Mouse (Mus musculus): ENCODE measurements around the gene Dedd. TPM values are rescaled to one million over a fixed set of nuclear protein-coding genes. Genes with fewer than 3 reads are reported as not detected.
"Not testable (repeated sequence)": the region's sequence is repeated elsewhere in the genome, so short reads cannot be mapped to it uniquely, and the experiment has no call there.

Gene Dedd
- polyA plus RNA-seq, 2 experiments from 2014 or later, result 33.7 to 35.2 TPM

GRCm38 (mm10) chr1:171319748-171320147 lies 9.2 kb upstream of the Dedd start:
- no peak for ATAC-seq

DNA sequence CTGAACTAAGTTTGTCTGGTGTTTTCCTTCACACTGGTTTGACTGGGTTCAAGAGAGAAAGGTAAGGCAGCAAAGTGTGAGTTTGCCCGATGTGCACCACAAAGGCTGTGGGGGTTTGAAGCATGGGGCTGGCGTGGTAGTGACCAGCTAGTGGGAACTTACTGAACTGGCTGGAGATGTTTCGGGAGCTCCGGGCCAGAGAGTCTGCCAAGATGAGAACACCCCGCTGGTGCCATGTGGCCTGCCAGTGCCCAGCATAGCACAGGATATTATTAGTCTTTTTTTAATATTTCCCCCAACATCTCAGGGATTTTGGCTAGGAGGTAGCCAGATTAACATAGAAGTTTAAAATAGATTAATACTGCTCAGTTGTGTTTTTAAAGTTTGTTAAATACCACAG lies 8.8 kb upstream of the Dedd start:
- no peak for ATAC-seq

DNA sequence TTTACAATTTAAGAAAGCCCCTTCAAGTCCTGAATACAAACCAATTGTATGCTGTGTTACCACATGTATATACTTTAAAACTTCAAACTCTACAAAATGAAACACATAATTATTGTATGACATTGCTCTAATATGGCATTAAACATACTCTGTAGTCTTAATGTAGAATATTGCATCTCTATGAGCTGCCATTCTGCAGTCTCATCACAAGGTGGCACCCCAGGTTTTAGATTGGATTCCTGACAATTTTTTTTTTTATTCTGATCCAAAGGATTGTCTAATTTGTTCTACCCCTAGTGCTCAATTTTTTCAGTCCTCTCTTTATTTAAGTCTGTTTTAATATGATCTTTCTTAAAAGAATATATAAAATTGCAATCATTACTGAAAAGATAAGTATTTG lies 7.5 kb upstream of the Dedd start:
- ATAC-seq, result peak; percentile 72

DNA sequence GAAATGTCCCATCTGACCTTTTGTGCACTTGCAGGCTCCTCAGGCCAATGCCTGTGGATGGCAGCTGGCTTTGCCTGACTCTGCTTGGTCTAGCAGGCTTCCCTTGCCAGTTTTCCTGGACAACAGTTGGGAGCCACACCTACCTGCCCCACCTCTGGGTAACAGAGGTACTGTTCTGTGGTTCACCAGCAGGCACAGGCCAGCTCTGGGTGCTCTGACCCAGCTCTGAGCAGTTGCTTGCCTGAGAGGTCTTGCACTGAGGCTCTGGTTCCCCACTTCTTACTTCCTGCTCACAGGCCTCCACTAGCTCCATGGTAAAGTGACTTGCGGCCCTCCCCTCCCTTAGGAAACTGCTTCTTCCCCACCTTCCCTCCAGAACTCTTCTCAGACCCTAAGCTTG lies 6.9 kb upstream of the Dedd start:
- no peak for ATAC-seq

- no peak for ATAC-seq
Measured at GRCm38 (mm10) chr1:171325571-171325970, 3.4 kb upstream of the Dedd start.

GRCm38 (mm10) chr1:171326588-171326987 lies 2.4 kb upstream of the Dedd start:
- ATAC-seq, result not testable (repeated sequence)

DNA sequence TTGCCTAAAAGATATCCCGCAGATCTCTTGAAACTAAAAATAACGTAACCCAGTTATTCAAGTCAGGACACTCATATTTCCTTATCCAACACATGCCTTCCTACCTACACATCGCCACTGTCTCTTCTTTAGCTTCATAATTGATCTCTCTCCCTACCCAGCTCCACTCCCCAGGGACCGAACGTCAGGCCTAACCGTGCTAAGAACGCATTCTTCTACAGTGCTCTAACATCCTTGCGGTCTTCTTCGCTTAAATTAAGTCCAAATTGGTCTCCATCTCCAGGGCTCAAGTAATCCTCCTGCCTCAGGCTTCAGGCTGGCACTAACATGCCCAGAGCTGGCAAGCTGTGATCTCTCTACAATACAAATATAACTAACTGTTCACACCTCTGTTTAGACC lies 701 bp upstream of the Dedd start:
- no peak for ATAC-seq

DNA sequence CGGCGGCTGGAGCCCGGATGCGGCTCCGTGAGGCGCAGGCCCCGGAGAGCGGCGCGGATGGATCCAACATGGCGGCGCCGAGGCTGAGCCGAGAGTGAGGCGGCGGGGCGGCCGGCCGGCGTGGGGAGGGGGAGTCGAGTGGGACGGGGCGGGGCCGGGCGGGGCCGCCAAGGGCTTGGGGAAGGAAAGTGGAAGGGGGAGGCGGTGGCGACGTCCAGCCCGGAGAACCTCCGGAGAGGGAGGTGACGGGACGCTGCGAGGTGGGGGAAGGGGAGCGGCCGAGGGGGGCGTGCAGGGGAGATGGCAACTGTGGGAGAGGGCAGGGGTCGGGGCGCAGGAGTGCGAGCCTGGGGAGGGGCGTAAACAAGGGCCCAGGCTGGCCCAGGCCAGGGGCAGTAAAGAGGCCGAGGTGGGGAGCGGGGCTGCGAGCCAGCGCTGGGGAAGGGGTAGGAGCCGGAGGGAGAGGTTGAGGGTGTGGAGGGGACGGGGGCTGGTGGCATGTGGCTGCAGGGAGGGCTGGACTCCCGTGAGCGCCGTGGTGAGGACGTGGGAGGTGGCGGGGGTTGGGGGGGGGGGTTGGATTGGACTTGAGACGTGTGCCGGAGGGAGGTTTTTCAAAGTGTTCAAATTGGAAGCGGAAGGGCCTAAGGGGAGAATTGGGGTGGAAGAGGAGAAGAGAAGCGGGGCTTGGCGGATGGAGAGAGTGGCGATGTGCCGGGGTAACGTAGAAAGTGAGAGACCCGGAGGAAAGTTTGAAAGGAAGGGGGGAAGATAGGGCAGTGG lies 679 bp downstream of the Dedd start:
- ATAC-seq, result no peak

DNA sequence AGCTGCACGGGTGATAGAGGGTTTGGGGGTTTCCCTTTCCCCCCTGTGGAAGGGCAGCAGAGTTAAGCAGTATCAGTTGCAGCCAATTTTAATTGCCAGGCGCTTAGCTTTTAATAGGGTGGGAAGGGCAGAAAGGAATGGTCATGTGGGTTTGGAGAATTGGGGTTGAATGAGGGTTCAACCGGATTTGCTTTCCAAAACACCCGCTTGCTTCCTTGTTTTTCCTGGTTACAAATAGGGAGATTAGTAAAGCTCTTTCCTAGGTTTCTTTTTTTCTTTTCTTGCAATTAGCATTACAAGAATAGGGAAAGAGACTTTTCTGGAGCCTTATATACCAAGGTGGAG lies 1.2 kb downstream of the Dedd start:
- ATAC-seq, result no peak

GRCm38 (mm10) chr1:171342262-171343207 lies 13.6 kb downstream of the Dedd start:
- no peak for ATAC-seq

DNA sequence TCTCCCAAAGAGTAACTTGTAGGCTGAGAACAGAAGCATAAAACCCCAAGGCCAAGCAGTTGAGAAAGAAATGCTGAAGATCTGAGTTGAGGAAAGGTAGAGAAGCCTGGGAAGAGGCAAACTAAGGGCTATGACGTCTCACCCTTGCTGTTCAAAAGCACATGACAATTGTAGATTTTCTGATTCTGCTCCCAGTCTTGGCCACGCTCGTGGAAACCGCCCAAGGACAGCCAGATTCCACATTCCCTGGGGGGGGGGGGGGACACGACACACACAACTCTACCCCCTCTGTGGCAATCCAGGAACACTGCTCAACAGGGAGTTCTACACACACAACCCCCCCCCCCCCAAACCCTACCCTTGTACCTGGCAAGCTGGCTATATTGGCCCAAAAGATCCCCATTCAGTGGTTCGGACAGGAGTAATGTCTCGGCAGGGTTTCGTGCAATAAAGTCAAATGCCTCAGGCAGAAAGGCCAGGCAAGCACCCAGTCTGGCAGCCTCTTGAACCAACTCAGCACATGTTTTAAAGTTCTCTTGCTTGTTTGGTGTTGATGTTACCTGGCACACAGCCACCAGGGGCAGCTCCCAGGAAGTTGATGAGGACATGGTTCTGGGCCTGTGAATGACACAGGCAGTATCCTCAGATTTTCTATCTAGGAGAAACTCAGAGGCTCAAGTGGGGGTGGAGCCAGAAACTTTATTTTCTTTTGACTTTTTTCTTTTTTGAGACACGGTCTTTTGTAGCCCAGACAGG lies 15.2 kb downstream of the Dedd start:
- no peak for ATAC-seq

- no peak for ATAC-seq
Measured at GRCm38 (mm10) chr1:171344715-171345114, 15.8 kb downstream of the Dedd start.

GRCm38 (mm10) chr1:171345225-171346094 lies 16.5 kb downstream of the Dedd start, which contains the start of the genes Nit1 and Pfdn2:
Gene Nit1, minus strand, starts transcription at chr1:171345646.
Gene Pfdn2, plus strand, starts transcription at chr1:171345670.
- ATAC-seq, result peak; percentile 92

DNA sequence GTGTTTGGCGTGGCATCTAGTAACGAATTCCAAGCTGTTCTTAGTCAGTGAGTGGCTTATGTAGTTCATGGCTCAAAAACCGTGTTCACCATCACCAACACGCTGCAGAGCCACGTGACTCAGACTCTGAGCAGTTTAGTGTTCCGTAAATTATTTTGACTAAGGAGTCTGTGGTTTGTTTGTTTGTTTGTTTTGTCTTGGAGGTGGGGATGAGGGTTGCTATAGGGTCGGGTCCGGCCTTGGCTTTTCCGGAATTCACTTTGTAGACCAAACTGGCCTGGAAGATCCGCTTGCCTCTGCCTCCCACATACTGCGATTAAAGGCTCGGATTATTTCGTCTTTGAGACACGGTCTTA lies 17.1 kb downstream of the Dedd start:
- peak; percentile 24 for ATAC-seq

GRCm38 (mm10) chr1:171348665-171349064 lies 19.7 kb downstream of the Dedd start:
- ATAC-seq, result no peak

DNA sequence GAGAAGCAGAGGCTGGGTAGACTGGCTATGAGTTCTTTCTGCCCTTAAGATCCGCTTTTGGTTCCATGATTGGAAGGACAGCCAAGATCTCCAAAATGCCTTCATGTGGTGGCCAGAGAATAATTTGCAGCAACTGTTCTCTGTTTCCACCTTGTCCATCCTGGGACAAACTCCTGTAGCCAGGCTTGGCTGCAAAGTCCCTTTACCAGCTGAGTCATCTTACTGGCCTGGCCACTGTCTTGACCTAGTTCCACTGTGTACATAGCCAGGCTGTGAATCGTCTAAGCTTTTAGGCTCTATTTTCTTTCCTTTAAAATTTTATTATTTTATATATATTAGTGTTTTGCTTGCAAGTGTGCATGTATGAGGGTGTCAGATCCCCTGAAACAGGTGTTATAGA lies 20.3 kb downstream of the Dedd start:
- ATAC-seq, result no peak

DNA sequence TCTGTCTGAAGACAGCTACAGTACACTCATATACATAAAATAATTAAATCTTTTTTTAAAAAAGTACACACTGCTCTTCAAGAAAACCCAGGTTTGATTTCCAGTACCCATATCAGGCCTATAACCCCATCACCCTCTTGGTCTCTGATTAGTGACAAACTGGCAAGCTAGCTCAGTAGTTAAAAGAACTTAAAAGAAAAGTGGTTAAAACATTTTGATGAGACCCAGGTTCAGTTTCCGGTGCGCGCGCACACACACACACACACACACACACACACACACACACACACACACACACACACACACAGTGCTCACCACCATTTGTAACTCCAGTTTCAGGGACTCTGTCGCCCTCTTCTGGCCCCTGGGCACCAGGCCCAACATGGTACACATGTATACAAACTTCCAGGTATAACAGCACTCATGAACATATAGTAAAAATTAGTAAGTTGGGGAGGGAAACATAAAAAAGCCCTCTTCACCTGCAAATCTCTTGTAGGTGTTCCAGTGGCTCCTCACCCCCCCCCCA lies 26.9 kb downstream of the Dedd start:
- ATAC-seq, result peak; percentile 40

- no peak for ATAC-seq
Measured at GRCm38 (mm10) chr1:171356814-171357213, 27.9 kb downstream of the Dedd start.

DNA sequence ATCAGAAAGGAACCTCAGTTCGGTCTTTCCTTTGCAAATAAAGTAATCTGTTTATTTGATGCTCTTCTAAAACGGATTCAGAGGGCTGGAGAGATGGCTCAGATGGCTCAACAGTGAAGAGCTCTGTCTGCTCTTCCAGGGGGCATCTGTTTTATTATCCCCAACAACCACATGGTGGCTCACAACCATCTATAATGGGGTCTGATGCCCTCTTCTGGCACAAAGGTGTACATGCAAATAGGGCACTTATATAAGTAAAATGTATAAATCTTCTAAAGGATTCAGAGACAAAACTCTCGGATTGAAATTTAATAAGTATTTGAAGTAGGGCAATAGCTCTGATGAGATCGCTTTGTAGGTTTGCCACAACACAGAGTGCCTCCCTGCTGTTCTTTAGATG lies 29.5 kb downstream of the Dedd start:
- ATAC-seq, result peak; percentile 41

GRCm38 (mm10) chr1:171360253-171360652 lies 31.3 kb downstream of the Dedd start:
- no peak for ATAC-seq

GRCm38 (mm10) chr1:171360656-171361055 lies 31.7 kb downstream of the Dedd start, which contains the start of gene Klhdc9:
Gene Klhdc9, minus strand, starts transcription at chr1:171360798.
- ATAC-seq, result peak; percentile 90
